Mouse (Mus musculus) neural tube, embryonic 14.5 days (tissue): ENCODE data around the gene Pdcd6ip. TPM values are rescaled to one million over a fixed set of nuclear protein-coding genes. Genes with fewer than 3 reads are reported as not detected.

Source experiments
- ATAC-seq: fragments of 200-750 bp; cut with Nextera tagmentation; 2 replicates; pipeline ENCODE4 v1.8.0; 2017; ENCODE audit warnings: low read depth, mild to moderate bottlenecking, moderate TSS enrichment, moderate library complexity
- H3K27ac ChIP-seq: fragments of 300-500 bp; sonication (generic); 2 replicates; pipeline ENCODE4 v1.5.1; 2014; ENCODE audit warnings: low read depth, mild to moderate bottlenecking, control low read depth, low read length, moderate library complexity, mixed read lengths
- H3K27me3 ChIP-seq: fragments of 300-500 bp; sonication (generic); 2 replicates; pipeline ENCODE4 v1.6.1; 2014; ENCODE audit warnings: low read length; ENCODE audit not compliant: control insufficient read depth, insufficient read depth
- H3K36me3 ChIP-seq: fragments of 300-500 bp; sonication (generic); 2 replicates; pipeline ENCODE4 v1.6.1; 2014; ENCODE audit warnings: low read length, mixed read lengths; ENCODE audit not compliant: control insufficient read depth, insufficient read depth
- H3K4me1 ChIP-seq: fragments of 300-500 bp; sonication (generic); 2 replicates; pipeline ENCODE4 v1.6.1; 2014; ENCODE audit warnings: low read length; ENCODE audit not compliant: control insufficient read depth, insufficient read depth
- H3K4me2 ChIP-seq: fragments of 300-500 bp; sonication (generic); 2 replicates; pipeline ENCODE4 v1.6.1; 2014; ENCODE audit warnings: mild to moderate bottlenecking, low read depth, low read length, control low read depth
- H3K4me3 ChIP-seq: fragments of 300-500 bp; sonication (generic); 2 replicates; pipeline ENCODE4 v1.5.1; 2014; ENCODE audit warnings: low read depth, low read length, control low read depth, mixed read lengths
- H3K9ac ChIP-seq: fragments of 300-500 bp; sonication (generic); replicated peaks from 2 replicates; pipeline ENCODE4 v1.6.1; 2014; ENCODE audit warnings: low read depth, mild to moderate bottlenecking, control low read depth, low read length, mixed read lengths
- H3K9me3 ChIP-seq: fragments of 300-500 bp; sonication (generic); 2 replicates; pipeline ENCODE4 v1.6.1; 2016; ENCODE audit warnings: low read length; ENCODE audit not compliant: control insufficient read depth
- WGBS: fragments of 180-500 bp; shearing (Covaris S2); extraction: QIAGEN DNeasy Blood & Tissue Kit; methylation state at CpG from one replicate; pipeline ENCODE4 v1.1.7; 2014; 5-methylcytosine and 5-hydroxymethylcytosine counted together
- polyA plus RNA-seq: library from polyadenylated mRNA; unstranded; fragments of >200 nt; fragmentation: Nextera tagmentation; extraction: Ambion mirVana; gene quantifications from 2 replicates; pipeline ENCODE4 v1.2.1, GENCODE M21; 2014

The Pdcd6ip gene
- polyA plus RNA-seq, 1 experiment from 2014 or later = 28.6 TPM

DNA sequence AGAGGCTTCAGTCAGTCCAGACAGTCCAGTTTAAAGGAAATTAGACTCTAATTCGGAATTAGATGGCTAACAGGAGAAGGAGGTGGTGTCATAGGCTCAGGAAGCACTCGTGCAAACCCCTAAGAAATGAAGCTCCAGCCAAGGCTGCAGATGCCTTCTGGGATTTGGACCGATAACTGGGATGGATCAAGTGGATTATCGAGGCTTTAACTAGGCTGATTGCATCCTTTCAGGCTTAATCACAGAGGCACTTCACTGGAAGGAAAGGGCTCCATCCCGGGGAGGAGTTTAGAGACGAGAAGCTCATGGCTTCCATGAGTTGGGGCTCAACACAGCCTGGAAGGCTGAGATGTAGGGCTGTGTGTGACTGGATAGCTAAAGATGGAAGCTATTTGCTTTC, 84.0 kb downstream of the Pdcd6ip start:
- no peak for ATAC-seq
- Histone ChIP-seq H3K4me3 (no peak overlapping the region), H3K36me3 (no peaks in the 10 kb centered on the region), H3K4me1 (no peaks in the 10 kb centered on the region), H3K4me2 (no peak overlapping the region), H3K27ac (no peak overlapping the region), H3K9ac (no peak overlapping the region), H3K27me3 (no peaks in the 10 kb centered on the region), H3K9me3 (no peaks in the 10 kb centered on the region; the same call in 1 of the 2 replicates)
- WGBS = 78% methylated on average over 6 of the region's 6 CpGs

DNA sequence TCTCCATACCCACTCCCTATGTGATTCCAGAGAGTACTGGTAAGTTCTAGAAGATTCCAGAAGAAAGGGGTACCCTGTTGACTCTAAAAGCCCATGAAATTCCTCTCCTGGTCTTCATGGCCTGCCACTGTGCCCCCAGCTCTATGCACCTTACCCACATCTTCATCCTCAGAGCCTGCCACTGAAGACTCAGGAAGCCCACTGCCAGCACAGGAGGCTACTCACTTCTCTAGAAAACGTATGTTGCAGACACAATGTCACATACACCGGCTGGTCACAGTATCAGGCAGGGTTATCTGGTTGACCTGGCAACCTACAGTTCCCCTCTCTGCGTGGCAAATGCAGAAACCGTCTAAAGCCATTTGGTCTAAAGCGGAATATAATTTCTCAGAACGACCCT, 91.0 kb downstream of the Pdcd6ip start:
- Histone ChIP-seq H3K4me3 (no peak overlapping the region), H3K27ac (no peak overlapping the region), H3K9ac (no peak overlapping the region), H3K4me2 (no peak overlapping the region), H3K27me3 (no peaks in the 10 kb centered on the region), H3K4me1 (no peaks in the 10 kb centered on the region), H3K9me3 (no peaks in the 10 kb centered on the region), H3K36me3 (no peaks in the 10 kb centered on the region)
- 92% methylated on average over 6 of the region's 6 CpGs for WGBS
- ATAC-seq = no peak

DNA sequence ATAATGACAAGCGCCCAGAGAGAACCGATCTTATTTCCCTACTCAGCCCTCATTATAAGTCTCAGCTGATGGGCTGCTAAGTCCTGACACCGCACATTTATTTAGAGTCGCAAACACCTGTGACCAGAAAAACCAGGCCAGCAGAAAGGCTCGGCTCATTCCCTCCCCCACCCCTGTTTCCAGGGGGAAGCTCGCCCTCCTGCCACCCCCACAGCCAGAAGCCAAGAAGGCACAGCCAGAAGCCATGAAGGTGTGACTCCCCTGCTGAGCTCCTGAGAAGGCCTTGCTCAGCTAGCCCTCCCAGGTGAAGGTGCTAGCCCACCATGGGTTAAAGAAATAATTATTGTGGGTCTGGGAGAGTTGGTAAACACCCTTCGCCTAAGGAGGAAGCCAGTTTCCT, 97.3 kb downstream of the Pdcd6ip start:
- no peaks in the 10 kb centered on the region for H3K27me3 ChIP-seq
- H3K36me3 ChIP-seq = no peaks in the 10 kb centered on the region
- H3K9me3 ChIP-seq = no peaks in the 10 kb centered on the region
- H3K4me3 ChIP-seq = no peak overlapping the region
- H3K4me2 ChIP-seq = no peak overlapping the region
- no peak for ATAC-seq
- 65% methylated on average over 7 of the region's 7 CpGs for WGBS
- H3K27ac ChIP-seq = no peak overlapping the region
- no peaks in the 10 kb centered on the region for H3K4me1 ChIP-seq
- H3K9ac ChIP-seq = no peak overlapping the region

DNA sequence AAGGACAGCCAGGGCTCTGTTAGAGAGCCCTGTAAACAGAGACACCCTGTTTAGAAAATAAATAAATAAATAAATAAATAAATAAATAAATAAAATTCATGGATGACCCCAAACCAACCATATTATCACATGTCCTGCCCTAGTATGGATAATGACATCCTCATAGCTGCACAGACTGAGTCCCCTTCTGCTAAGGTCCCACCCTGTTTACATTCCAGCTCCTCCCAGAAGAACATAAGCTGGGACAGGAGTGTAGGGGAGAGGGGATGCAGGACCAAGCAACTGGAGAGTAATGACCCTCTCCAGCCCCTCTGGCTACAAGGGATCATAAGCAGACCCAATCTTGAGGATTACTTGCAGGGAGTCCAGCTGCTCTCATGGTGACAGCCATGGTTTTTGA, 105.9 kb downstream of the Pdcd6ip start:
- Histone ChIP-seq H3K4me2 (no peak overlapping the region), H3K27me3 (no peaks in the 10 kb centered on the region), H3K4me3 (no peak overlapping the region), H3K9ac (no peak overlapping the region), H3K36me3 (no peaks in the 10 kb centered on the region), H3K4me1 (no peaks in the 10 kb centered on the region), H3K9me3 (no peaks in the 10 kb centered on the region), H3K27ac (no peak overlapping the region)
- ATAC-seq = no peak

Other genes starting within 250 kb of the Pdcd6ip start
- gene Clasp2, start 33.2 kb upstream of the Pdcd6ip start, polyA plus RNA-seq = 171 and 176 TPM in 2 replicates
- gene Ubp1, start 222.7 kb upstream of the Pdcd6ip start, polyA plus RNA-seq = 43.7 and 48.9 TPM in 2 replicates